Mouse (Mus musculus) ovary, adult 10 weeks (tissue): ENCODE results near the gene Serpina16. TPM values are rescaled to one million over a fixed set of nuclear protein-coding genes. Genes with fewer than 3 reads are reported as not detected.

ENCODE experiments used
- polyA plus RNA-seq: library from polyadenylated mRNA; stranded (reverse); fragments of 350-450 nt; fragmentation: Illumina TruSeq; extraction: RNeasy Lipid Tissue Mini Kit (QIAGEN cat#74804); gene quantifications from one replicate; pipeline ENCODE4 v1.2.3, GENCODE M21; 2014

The Serpina16 gene
- not detected for polyA plus RNA-seq

GRCm38 (mm10) chr12:103676039-103676438 is at the start of gene Serpina16:
Serpina16 (minus strand) TSS chr12:103676139.

GRCm38 (mm10) chr12:103695429-103695828 is 19.5 kb upstream of the Serpina16 start, which contains the start of gene Serpina1f:
Serpina1f (minus strand) TSS chr12:103695529.

GRCm38 (mm10) chr12:103656848-103657626 is 18.9 kb downstream of the Serpina16 start, which contains the start of gene Serpina6:
Serpina6 (minus strand) TSS chr12:103657212.

GRCm38 (mm10) chr12:103631203-103631612 is 44.7 kb downstream of the Serpina16 start, which contains the start of gene Serpina10:
Serpina10 (minus strand) TSS chr12:103631444.

Other genes starting within 250 kb of the Serpina16 start
- 45.2 TPM for gene Ifi27, start 241.9 kb downstream of the Serpina16 start, polyA plus RNA-seq
- 6.4 TPM for gene Ifi27l2a, start 232.5 kb downstream of the Serpina16 start, polyA plus RNA-seq
- gene Ifi27l2b, start 218.9 kb downstream of the Serpina16 start, polyA plus RNA-seq: not detected
- gene Ppp4r4, start 143.9 kb downstream of the Serpina16 start, polyA plus RNA-seq: 3.4 TPM
- gene Serpina10, start 44.7 kb downstream of the Serpina16 start, polyA plus RNA-seq: not detected
- gene Serpina6, start 18.9 kb downstream of the Serpina16 start, polyA plus RNA-seq: 0.57 TPM
- not detected for gene Serpina1f, start 19.4 kb upstream of the Serpina16 start, polyA plus RNA-seq
- gene Serpina1d, start 97.5 kb upstream of the Serpina16 start, polyA plus RNA-seq: not detected
- gene Serpina1b, start 154.2 kb upstream of the Serpina16 start, polyA plus RNA-seq: not detected
- not detected for gene Serpina1a, start 187.4 kb upstream of the Serpina16 start, polyA plus RNA-seq
- gene Serpina1c, start 228.7 kb upstream of the Serpina16 start, polyA plus RNA-seq: not detected